In genomic region chr10:81600738-81601203, GRCm38 (mm10) we compare ENCODE assay signal across 8 mouse cellular contexts. TPM values are rescaled to one million over a fixed set of nuclear protein-coding genes. Genes with fewer than 3 reads are reported as not detected.
DNase-seq lines count a peak whose midpoint lies in the region; ATAC-seq and TF ChIP-seq lines count a peak whose summit lies in the region.

TSS of gene Tle6 (minus strand) at chr10:81601073.

- no peak within 1 kb of the TSS; the same call in 1 of the 2 replicates for H3K9ac ChIP-seq in forebrain, embryonic 14.5 days (ENCODE audit: low read length)
- H3K9ac ChIP-seq in neural tube, embryonic 15.5 days (replicated peaks) = peak within 1 kb of the TSS; percentile 23; the same call in 1 of the 2 replicates

- H3K27me3 ChIP-seq in E14TG2a.4 (ENCODE audit: insufficient read depth, low read length) = peaks cover 16% of the 10 kb centered on the region
- H3K27me3 ChIP-seq in forebrain, embryonic 14.5 days (replicated peaks; ENCODE audit: control insufficient read depth, insufficient read depth, low read length) = peaks cover 4% of the 10 kb centered on the region; the same call in 1 of the 2 replicates
- peaks cover 3% of the 10 kb centered on the region; the same call in 1 of the 2 replicates for H3K27me3 ChIP-seq in neural tube, embryonic 15.5 days (replicated peaks)

- no peak for TF ChIP-seq CTCF in E14TG2a.4 (conservative IDR thresholded peaks at IDR 0.05; ENCODE audit: low read length)

- under 1% methylated on average over 28 of the region's 28 CpGs for WGBS in forebrain, embryonic 14.5 days
- WGBS in neural tube, embryonic 15.5 days = under 1% methylated on average over 28 of the region's 28 CpGs

- DNase-seq in forebrain, embryonic 14.5 days (ENCODE audit: low spot score) = peak; percentile 98
- peak; percentile 93 to 96 for DNase-seq in heart, postnatal 14 days
- DNase-seq in layer of hippocampus, adult 11-12 months (ENCODE audit: low spot score) = peak; percentile 97
- peak; percentile 95 to 97 for DNase-seq in lung, adult 18-20 months
- peak; percentile 96 for DNase-seq in testis, postnatal 14 days (ENCODE audit: low spot score)

- no peak within 1 kb of the TSS for H3K27ac ChIP-seq in forebrain, embryonic 14.5 days (ENCODE audit: low read depth, low read length)
- H3K27ac ChIP-seq in neural tube, embryonic 15.5 days (replicated peaks) = no peak within 1 kb of the TSS

- H3K9me3 ChIP-seq in E14TG2a.4 (ENCODE audit: low read length) = no peaks in the 10 kb centered on the region
- H3K9me3 ChIP-seq in forebrain, embryonic 14.5 days (replicated peaks; ENCODE audit: control insufficient read depth, low read length) = no peaks in the 10 kb centered on the region
- no peaks in the 10 kb centered on the region for H3K9me3 ChIP-seq in neural tube, embryonic 15.5 days (replicated peaks)

- H3K4me2 ChIP-seq in forebrain, embryonic 14.5 days (ENCODE audit: low read length) = peak within 1 kb of the TSS; percentile 44
- peak within 1 kb of the TSS; percentile 72 for H3K4me2 ChIP-seq in neural tube, embryonic 15.5 days

- intact Hi-C loops in heart, postnatal 14 days (cut with DNase I) = loop anchor here (5.0 to 10.0 kb wide), 2 partner anchors 46 to 98 kb away; partner anchors contain the start of genes Aes and S1pr4

- peak within 1 kb of the TSS; percentile 62 for H3K4me3 ChIP-seq in E14TG2a.4 (replicated peaks; ENCODE audit: low read length)
- no peak within 1 kb of the TSS; the same call in 1 of the 2 replicates for H3K4me3 ChIP-seq in forebrain, embryonic 14.5 days (ENCODE audit: low read depth, low read length)
- peak within 1 kb of the TSS; percentile 33 for H3K4me3 ChIP-seq in neural tube, embryonic 15.5 days (replicated peaks)

- peaks cover 80% of the 10 kb centered on the region for H3K4me1 ChIP-seq in E14TG2a.4 (replicated peaks; ENCODE audit: low read depth, low read length)
- peaks cover 36% of the 10 kb centered on the region for H3K4me1 ChIP-seq in forebrain, embryonic 14.5 days (ENCODE audit: control insufficient read depth, insufficient read depth, low read length)
- H3K4me1 ChIP-seq in neural tube, embryonic 15.5 days = peaks cover 55% of the 10 kb centered on the region

- peak; percentile 57; the same call in 1 of the 2 replicates for ATAC-seq in cerebellum, adult (ENCODE audit: insufficient number of reproducible peaks, low FRiP score, low TSS enrichment)
- peak; percentile 78 for ATAC-seq in forebrain, embryonic 14.5 days
- peak; percentile 62 for ATAC-seq in neural tube, embryonic 15.5 days (ENCODE audit: low FRiP score)

- no peaks in the 10 kb centered on the region for H3K36me3 ChIP-seq in E14TG2a.4 (ENCODE audit: insufficient read depth, low read length)
- no peaks in the 10 kb centered on the region for H3K36me3 ChIP-seq in forebrain, embryonic 14.5 days (ENCODE audit: control insufficient read depth, insufficient read depth, low read length)
- no peaks in the 10 kb centered on the region for H3K36me3 ChIP-seq in neural tube, embryonic 15.5 days

RNA-seq across cellular contexts. Expression of gene Tle6, which starts in this region (rescaled TPM):
- polyA plus RNA-seq in forebrain, embryonic 14.5 days (2014; fragmentation: Nextera tagmentation; extraction: Ambion mirVana) = 2.4 and 2.5 TPM in 2 replicates
- total RNA-seq in heart, postnatal 14 days (2021) = 10 to 100 TPM in 1 of 2 experiments, 1 to 10 TPM in 1; 8.0 to 10.2 TPM
- 5.7 and 7.3 TPM in 2 replicates for polyA plus RNA-seq in neural tube, embryonic 15.5 days (2015; fragmentation: Nextera tagmentation; extraction: Ambion mirVana)
